Mouse (Mus musculus) limb, embryonic 11.5 days (tissue): ENCODE results near the gene Qprt. TPM values are rescaled to one million over a fixed set of nuclear protein-coding genes. Genes with fewer than 3 reads are reported as not detected.

Source experiments
- ATAC-seq: fragments of 200-750 bp; cut with Nextera tagmentation; 2 replicates; pipeline ENCODE4 v1.8.0; 2017; ENCODE audit warnings: low read depth; ENCODE audit not compliant: insufficient number of reproducible peaks, low FRiP score, low TSS enrichment
- DNase-seq: peaks from one replicate; pipeline ENCODE4 v3.0.0-alpha.2; 2015; ENCODE audit warnings: low spot score
- H3K27ac ChIP-seq: fragments of 300-500 bp; sonication (generic); replicated peaks from 2 replicates; pipeline ENCODE4 v1.5.1; 2014; ENCODE audit warnings: low read depth, mild to moderate bottlenecking, low read length
- H3K27me3 ChIP-seq: fragments of 300-500 bp; sonication (generic); 2 replicates; pipeline ENCODE4 v1.6.1; 2014; ENCODE audit warnings: mild to moderate bottlenecking, low read length, mixed read lengths; ENCODE audit not compliant: control insufficient read depth, insufficient read depth
- H3K36me3 ChIP-seq: fragments of 300-500 bp; sonication (generic); 2 replicates; pipeline ENCODE4 v1.6.1; 2014; ENCODE audit warnings: mild to moderate bottlenecking, low read length, moderate library complexity, mixed read lengths; ENCODE audit not compliant: control insufficient read depth, insufficient read depth
- H3K4me1 ChIP-seq: fragments of 300-500 bp; sonication (generic); 2 replicates; pipeline ENCODE4 v1.6.1; 2014; ENCODE audit warnings: low read length, mixed read lengths; ENCODE audit not compliant: control insufficient read depth, insufficient read depth
- H3K4me2 ChIP-seq: fragments of 300-500 bp; sonication (generic); 2 replicates; pipeline ENCODE4 v1.6.1; 2014; ENCODE audit warnings: low read depth, mild to moderate bottlenecking, moderate library complexity; ENCODE audit not compliant: severe bottlenecking
- H3K4me3 ChIP-seq: fragments of 300-500 bp; sonication (generic); 2 replicates; pipeline ENCODE4 v1.5.1; 2014; ENCODE audit warnings: low read depth, low read length
- H3K9ac ChIP-seq: fragments of 300-500 bp; sonication (generic); 2 replicates; pipeline ENCODE4 v1.6.1; 2014; ENCODE audit warnings: mild to moderate bottlenecking, low read length
- H3K9me3 ChIP-seq: fragments of 300-500 bp; sonication (generic); 2 replicates; pipeline ENCODE4 v1.6.1; 2016; ENCODE audit warnings: low read length; ENCODE audit not compliant: control insufficient read depth
- WGBS: fragments of 180-500 bp; shearing (Covaris S2); extraction: QIAGEN DNeasy Blood & Tissue Kit; methylation state at CpG from one replicate; pipeline ENCODE4 v1.1.7; 2014; 5-methylcytosine and 5-hydroxymethylcytosine counted together
- polyA plus RNA-seq: library from polyadenylated mRNA; unstranded; fragments of >200 nt; fragmentation: Nextera tagmentation; extraction: Ambion mirVana; gene quantifications from 2 replicates; pipeline ENCODE4 v1.2.1, GENCODE M21; 2014

The Qprt gene
- polyA plus RNA-seq, 1 experiment from 2014 or later: 1.6 TPM

DNA sequence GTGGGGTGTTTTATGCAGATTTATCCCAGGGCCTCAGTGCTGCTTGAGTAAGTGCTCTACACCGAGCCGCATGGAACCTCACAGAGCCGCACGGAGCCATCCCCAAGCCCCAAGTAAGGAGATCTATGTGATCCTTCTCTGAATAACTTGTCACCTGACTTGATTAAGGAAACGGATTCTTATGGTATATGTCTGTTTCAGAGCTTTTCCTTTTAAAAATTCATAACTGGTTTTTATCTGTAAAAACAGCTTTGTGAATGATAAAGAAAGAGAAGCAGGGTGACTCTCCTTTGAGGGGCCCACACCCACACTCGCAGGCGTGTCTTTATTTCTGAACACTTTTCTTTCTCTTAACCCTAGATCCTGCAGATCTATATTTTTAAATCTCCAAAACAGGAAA lies 17.1 kb upstream of the Qprt start:
- no peak overlapping the region for H3K4me3 ChIP-seq

DNA sequence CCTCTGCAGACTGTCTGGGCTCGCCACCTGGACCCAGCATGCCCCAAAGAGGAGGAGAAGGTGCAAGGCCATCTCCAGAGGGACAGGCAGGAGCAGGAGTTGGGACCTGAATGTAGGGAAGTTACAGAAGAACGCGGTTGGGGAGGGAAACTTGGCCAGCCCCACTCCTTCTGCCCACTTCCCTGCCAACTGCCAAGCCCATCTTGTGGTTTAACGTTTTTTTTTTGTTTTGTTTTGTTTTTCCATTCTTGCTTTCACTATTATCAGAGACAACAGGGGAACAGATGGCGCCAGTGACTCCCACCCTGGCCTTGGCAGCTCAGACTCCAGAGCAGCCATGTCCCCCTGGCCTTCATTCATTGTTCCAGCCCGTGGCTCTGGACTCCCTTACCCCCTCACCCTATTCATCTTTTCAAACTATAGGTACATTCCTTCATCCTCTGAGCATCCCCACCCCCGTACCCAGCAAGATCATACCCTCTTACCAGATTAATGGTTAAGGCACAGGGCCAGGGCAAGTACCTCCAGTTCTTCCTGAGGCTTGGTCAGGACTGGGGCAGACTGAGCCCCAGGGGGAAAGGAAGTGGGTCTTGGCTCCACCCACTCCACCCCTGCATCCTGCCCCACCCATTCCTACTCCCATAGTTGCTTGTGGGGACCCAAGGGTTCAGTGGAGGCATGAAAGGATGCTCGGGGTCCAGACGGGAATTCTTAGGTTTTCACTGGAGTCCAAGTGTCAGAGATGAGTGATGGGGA lies 15.4 kb upstream of the Qprt start, which contains the start of gene Spn:
Spn (minus strand) TSS at position 562 of the 756 bp plus-strand sequence.
- H3K36me3 ChIP-seq: no peaks in the 10 kb centered on the region
- no peaks in the 10 kb centered on the region for H3K4me1 ChIP-seq
- no peaks in the 10 kb centered on the region for H3K9me3 ChIP-seq
- ATAC-seq: no peak
- no peak for DNase-seq
- no peak within 1 kb of the TSS for H3K4me3 ChIP-seq
- 79% methylated on average over 9 of the region's 9 CpGs for WGBS
- H3K27ac ChIP-seq: no peak within 1 kb of the TSS
- no peaks in the 10 kb centered on the region for H3K27me3 ChIP-seq
- H3K9ac ChIP-seq: no peak within 1 kb of the TSS
- no peak within 1 kb of the TSS for H3K4me2 ChIP-seq

More for the DNA sequence above, 17.1 kb upstream of the Qprt start:
- Histone ChIP-seq H3K4me1 (no peaks in the 10 kb centered on the region), H3K9me3 (no peaks in the 10 kb centered on the region), H3K4me2 (no peak overlapping the region), H3K27me3 (no peaks in the 10 kb centered on the region), H3K27ac (no peak overlapping the region), H3K9ac (no peak overlapping the region), H3K36me3 (no peaks in the 10 kb centered on the region)
- 93% methylated on average over 7 of the region's 7 CpGs for WGBS
- DNase-seq (no peak), ATAC-seq (no peak)

DNA sequence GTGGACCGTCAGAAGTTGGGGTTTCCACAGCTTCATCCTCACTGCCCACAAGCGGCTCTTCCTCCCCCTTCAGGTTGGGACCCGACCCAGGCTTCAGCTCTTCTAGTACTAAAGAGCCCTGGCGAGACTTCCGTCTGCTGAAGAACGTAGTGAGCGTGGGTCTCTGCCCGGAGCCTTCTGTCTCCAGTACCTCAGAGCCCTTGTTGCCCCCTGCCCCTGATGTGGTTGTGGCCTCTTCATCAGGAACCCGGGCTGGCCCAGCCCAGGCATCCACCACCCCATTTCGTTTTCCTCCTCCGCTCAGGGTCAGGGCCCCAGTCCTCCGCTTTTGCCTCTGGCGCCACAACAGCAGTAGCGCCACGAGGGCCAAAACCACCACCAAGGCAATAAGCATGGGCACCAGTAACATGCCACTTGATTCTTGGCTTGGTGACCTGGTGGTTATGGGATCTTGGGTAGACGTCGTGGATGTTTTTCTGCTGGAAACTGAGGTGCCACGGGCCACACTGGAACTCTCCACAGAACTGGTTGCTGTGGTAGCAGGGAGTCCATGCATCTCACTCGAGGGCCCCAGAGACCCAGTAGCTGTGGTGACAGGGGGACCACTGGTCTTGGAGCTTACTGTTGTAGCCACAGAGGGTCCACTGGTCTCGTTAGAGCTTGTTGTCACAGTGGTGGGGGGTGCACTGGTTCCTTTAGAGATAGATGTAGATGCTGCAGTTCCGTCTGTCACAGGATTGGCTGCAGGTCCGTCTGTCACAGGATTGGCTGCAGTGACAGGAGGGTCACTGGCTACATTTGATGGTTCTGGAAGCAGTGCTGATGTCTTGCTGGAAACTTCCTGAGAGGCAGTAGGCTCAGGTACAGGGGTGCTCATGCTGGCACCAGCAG lies 14.4 kb upstream of the Qprt start:
- 85% methylated on average over 22 of the region's 22 CpGs for WGBS
- DNase-seq (no peak), ATAC-seq (no peak)
- Histone ChIP-seq H3K4me3 (no peak overlapping the region), H3K27me3 (no peaks in the 10 kb centered on the region), H3K27ac (no peak overlapping the region), H3K4me1 (no peaks in the 10 kb centered on the region), H3K36me3 (no peaks in the 10 kb centered on the region), H3K9ac (no peak overlapping the region), H3K4me2 (no peak overlapping the region), H3K9me3 (no peaks in the 10 kb centered on the region)

DNA sequence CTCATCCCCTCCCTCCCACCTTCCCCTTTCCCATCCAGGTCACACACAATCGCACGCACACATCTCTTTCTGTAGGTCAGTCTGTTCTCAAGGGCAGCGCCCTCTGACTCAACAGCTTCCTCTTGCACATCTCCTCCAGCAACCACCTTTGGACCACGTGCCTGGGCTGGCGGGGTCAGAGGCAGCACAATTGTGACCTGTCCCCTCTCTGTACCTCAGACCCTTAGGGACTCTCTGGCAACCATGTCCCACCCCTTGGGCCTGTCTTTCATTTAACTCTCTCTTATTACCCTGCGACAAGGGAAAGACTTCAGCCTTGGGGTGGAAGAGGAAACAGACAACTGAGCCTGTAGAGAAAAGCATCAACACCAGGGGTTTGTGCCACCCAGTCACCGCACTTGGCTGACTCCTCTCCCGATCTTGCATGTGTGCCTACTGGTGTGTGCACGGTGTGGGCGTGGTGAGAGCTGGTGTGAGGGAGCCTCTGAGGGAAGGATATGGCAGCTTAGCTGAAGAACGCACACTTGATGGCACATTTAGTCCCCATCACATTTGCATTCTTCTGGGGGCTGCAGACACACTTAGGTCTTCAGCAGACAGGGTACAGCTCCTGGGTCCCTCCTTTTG lies 12.9 kb upstream of the Qprt start:
- no peaks in the 10 kb centered on the region for H3K27me3 ChIP-seq
- H3K27ac ChIP-seq: no peak overlapping the region
- no peaks in the 10 kb centered on the region for H3K9me3 ChIP-seq
- no peak overlapping the region for H3K4me2 ChIP-seq
- ATAC-seq (no peak), DNase-seq (no peak)
- H3K9ac ChIP-seq: no peak overlapping the region
- 85% methylated on average over 11 of the region's 11 CpGs for WGBS
- H3K4me1 ChIP-seq: no peaks in the 10 kb centered on the region
- no peak overlapping the region for H3K4me3 ChIP-seq
- H3K36me3 ChIP-seq: no peaks in the 10 kb centered on the region

DNA sequence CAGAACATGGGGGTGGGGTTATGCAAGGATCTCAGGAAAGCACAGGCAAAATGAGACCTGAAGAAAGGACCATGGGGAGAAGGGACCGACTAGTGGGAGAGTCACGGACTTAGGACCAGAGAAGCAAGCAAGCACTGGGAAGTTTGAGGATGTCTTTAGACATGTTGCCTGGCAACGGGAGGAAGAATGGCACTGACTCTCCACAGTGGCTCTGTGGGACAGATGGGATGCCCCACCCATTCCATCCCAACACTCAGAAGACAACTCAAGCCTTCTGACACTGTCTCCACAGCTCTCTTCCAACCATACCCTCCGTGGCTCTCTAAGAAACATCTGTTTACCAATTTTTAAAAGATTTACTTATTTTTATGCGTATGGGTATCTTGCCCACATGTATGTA lies 11.1 kb upstream of the Qprt start:
- no peak overlapping the region for H3K9ac ChIP-seq
- H3K4me3 ChIP-seq: no peak overlapping the region
- H3K9me3 ChIP-seq: no peaks in the 10 kb centered on the region
- ATAC-seq: no peak
- H3K27ac ChIP-seq: no peak overlapping the region
- H3K4me1 ChIP-seq: no peaks in the 10 kb centered on the region
- WGBS: 78% methylated on average over 5 of the region's 5 CpGs
- no peaks in the 10 kb centered on the region for H3K27me3 ChIP-seq
- no peak overlapping the region for H3K4me2 ChIP-seq
- DNase-seq: no peak
- no peaks in the 10 kb centered on the region for H3K36me3 ChIP-seq

DNA sequence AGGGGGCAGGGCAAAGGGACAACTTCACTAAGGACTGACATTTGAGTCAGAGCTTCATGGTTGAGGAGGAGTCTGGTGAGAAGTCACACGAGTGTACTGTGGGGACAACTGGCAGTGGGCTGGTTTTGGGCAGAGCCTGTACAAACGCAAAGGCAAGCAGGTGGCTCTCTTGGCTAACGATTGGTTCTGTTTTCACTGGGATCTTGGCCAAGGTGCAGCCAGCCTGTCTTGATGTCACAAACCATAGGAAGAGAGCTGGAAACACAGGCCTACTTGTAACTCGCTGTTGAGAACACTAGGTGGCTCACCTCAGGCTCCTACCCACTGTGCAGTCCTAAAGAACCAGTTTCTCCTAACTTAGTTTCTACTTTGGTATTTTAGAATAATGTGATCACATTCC lies 7.6 kb upstream of the Qprt start:
- Histone ChIP-seq H3K36me3 (no peaks in the 10 kb centered on the region), H3K9ac (no peak overlapping the region), H3K4me2 (no peak overlapping the region), H3K4me1 (no peaks in the 10 kb centered on the region), H3K27ac (no peak overlapping the region), H3K27me3 (no peaks in the 10 kb centered on the region), H3K4me3 (no peak overlapping the region), H3K9me3 (no peaks in the 10 kb centered on the region)
- DNase-seq (no peak), ATAC-seq (no peak)
- 28% methylated on average over 4 of the region's 4 CpGs for WGBS

DNA sequence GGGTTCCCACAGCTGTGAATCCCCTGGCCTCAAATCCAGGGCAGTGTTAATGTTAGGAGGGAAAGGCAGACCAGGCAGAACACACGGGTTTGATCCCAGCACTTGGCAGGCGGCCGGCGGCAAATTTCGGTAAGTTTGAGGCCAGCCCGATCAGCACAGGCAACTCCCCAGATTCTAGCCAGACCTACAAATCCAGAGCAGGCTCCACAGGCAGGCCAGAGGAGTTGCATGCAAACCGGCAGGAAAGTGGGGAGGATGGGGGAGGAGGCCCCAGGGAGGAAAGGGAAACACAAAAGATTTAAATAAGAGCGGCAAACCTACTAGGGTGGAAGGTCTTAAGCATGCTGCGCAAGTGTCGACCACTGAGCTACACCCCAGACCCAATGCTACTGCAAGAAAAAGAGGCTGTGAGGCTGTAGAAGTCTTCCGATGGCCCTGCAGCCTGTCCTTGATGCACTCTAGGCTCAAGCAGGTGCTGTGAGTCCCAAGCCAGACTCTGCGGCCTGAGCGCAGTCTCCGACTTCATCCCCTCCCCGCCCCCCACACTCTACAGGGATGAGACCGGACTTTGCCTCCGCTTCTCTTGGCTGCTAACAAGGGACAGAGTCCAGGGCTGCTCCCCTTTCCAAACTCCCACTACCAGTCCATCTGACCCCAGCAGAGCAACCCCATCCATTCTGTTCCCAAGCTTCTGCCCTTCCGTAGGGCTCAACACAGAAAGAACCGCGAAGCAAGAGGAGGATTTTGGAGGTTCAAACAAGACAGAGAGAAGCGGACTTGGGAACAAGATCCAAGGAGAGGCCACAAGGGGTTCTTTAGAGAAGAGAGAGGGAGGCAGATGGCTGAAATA lies 740 bp downstream of the Qprt start:
- Histone ChIP-seq H3K36me3 (no peaks in the 10 kb centered on the region), H3K4me3 (no peak overlapping the region), H3K4me1 (peaks cover 8% of the 10 kb centered on the region; the same call in 1 of the 2 replicates), H3K4me2 (peak overlapping the region; percentile 13; the same call in 1 of the 2 replicates), H3K9ac (peak overlapping the region; percentile 23; the same call in 1 of the 2 replicates), H3K27ac (no peak overlapping the region), H3K27me3 (peaks cover 15% of the 10 kb centered on the region; the same call in 1 of the 2 replicates), H3K9me3 (no peaks in the 10 kb centered on the region)
- 12% methylated on average over 21 of the region's 21 CpGs for WGBS
- ATAC-seq (no peak), DNase-seq (no peak)
